Mouse (Mus musculus): ENCODE measurements around the gene Erbb3. TPM values are rescaled to one million over a fixed set of nuclear protein-coding genes. Genes with fewer than 3 reads are reported as not detected.

Gene Erbb3
- polyA plus RNA-seq, 1 experiment from 2014 or later: 9.6 TPM

GRCm38 (mm10) chr10:128613154-128613440 is 23.6 kb upstream of the Erbb3 start:
- ATAC-seq (replicated peaks; ENCODE audit: low FRiP score, low read depth) (no peak), DNase-seq (ENCODE audit: low spot score) (no peak)
- Histone ChIP-seq H3K27me3 (ENCODE audit: insufficient read depth, low read length) (no peaks in the 10 kb centered on the region), H3K36me3 (ENCODE audit: insufficient read depth, low read length) (no peaks in the 10 kb centered on the region), H3K9ac (ENCODE audit: low read depth, low read length) (no peak overlapping the region), H3K4me3 (replicated peaks; ENCODE audit: low read depth, low read length) (no peak overlapping the region), H3K4me2 (ENCODE audit: low read length) (no peak overlapping the region), H3K9me3 (replicated peaks; ENCODE audit: low read length) (no peaks in the 10 kb centered on the region), H3K27ac (no peak overlapping the region), H3K4me1 (replicated peaks; ENCODE audit: insufficient read depth, low read length) (no peaks in the 10 kb centered on the region)
- WGBS: 21% methylated on average over 6 of the region's 6 CpGs
- TF ChIP-seq CTCF (IDR thresholded peaks at IDR 0.05; ENCODE audit: low read depth): no peak

- Histone ChIP-seq H3K4me3 (replicated peaks; ENCODE audit: low read depth, low read length) (no peak overlapping the region), H3K27me3 (ENCODE audit: insufficient read depth, low read length) (no peaks in the 10 kb centered on the region), H3K36me3 (ENCODE audit: insufficient read depth, low read length) (no peaks in the 10 kb centered on the region), H3K27ac (no peak overlapping the region), H3K4me1 (replicated peaks; ENCODE audit: insufficient read depth, low read length) (no peaks in the 10 kb centered on the region), H3K9me3 (replicated peaks; ENCODE audit: low read length) (no peaks in the 10 kb centered on the region), H3K9ac (ENCODE audit: low read depth, low read length) (no peak overlapping the region), H3K4me2 (ENCODE audit: low read length) (0 out of 2 replicates have a peak overlapping the region, but pooled peaks have one; percentile 26)
- 11% methylated on average over 16 of the region's 16 CpGs for WGBS
- TF ChIP-seq CTCF (IDR thresholded peaks at IDR 0.05; ENCODE audit: low read depth): peak; percentile 90
- peak; percentile 46; the same call in 1 of the 2 replicates for ATAC-seq (replicated peaks; ENCODE audit: low FRiP score, low read depth)
- DNase-seq (ENCODE audit: low spot score): peak; percentile 93
Observed at GRCm38 (mm10) chr10:128612433-128613153, 23.1 kb upstream of the Erbb3 start.

GRCm38 (mm10) chr10:128606483-128606882 is 17.0 kb upstream of the Erbb3 start:
- no peak overlapping the region for H3K27ac ChIP-seq
- TF ChIP-seq CTCF (IDR thresholded peaks at IDR 0.05; ENCODE audit: low read depth): no peak
- H3K4me3 ChIP-seq (replicated peaks; ENCODE audit: low read depth, low read length): no peak overlapping the region
- no peaks in the 10 kb centered on the region for H3K27me3 ChIP-seq (ENCODE audit: insufficient read depth, low read length)
- 34% methylated on average over 2 of the region's 2 CpGs for WGBS
- H3K9me3 ChIP-seq (replicated peaks; ENCODE audit: low read length): no peaks in the 10 kb centered on the region
- H3K4me2 ChIP-seq (ENCODE audit: low read length): no peak overlapping the region
- H3K36me3 ChIP-seq (ENCODE audit: insufficient read depth, low read length): no peaks in the 10 kb centered on the region
- DNase-seq (ENCODE audit: low spot score) (no peak), ATAC-seq (replicated peaks; ENCODE audit: low FRiP score, low read depth) (0 out of 2 replicates have a peak, but pooled peaks have one; percentile 3)
- H3K9ac ChIP-seq (ENCODE audit: low read depth, low read length): no peak overlapping the region
- H3K4me1 ChIP-seq (replicated peaks; ENCODE audit: insufficient read depth, low read length): no peaks in the 10 kb centered on the region

- Histone ChIP-seq H3K4me2 (ENCODE audit: low read length) (no peak overlapping the region), H3K36me3 (ENCODE audit: insufficient read depth, low read length) (no peaks in the 10 kb centered on the region), H3K4me1 (replicated peaks; ENCODE audit: insufficient read depth, low read length) (no peaks in the 10 kb centered on the region), H3K27me3 (ENCODE audit: insufficient read depth, low read length) (no peaks in the 10 kb centered on the region), H3K27ac (no peak overlapping the region), H3K9ac (ENCODE audit: low read depth, low read length) (no peak overlapping the region), H3K4me3 (replicated peaks; ENCODE audit: low read depth, low read length) (no peak overlapping the region), H3K9me3 (replicated peaks; ENCODE audit: low read length) (no peaks in the 10 kb centered on the region)
- TF ChIP-seq CTCF (IDR thresholded peaks at IDR 0.05; ENCODE audit: low read depth): no peak
- ATAC-seq (replicated peaks; ENCODE audit: low FRiP score, low read depth) (no peak), DNase-seq (ENCODE audit: low spot score) (no peak)
- 78% methylated on average over 4 of the region's 4 CpGs for WGBS
Observed at GRCm38 (mm10) chr10:128602470-128603128, 13.1 kb upstream of the Erbb3 start.

- Histone ChIP-seq H3K9ac (ENCODE audit: low read depth, low read length) (no peak overlapping the region), H3K27me3 (ENCODE audit: insufficient read depth, low read length) (no peaks in the 10 kb centered on the region), H3K36me3 (ENCODE audit: insufficient read depth, low read length) (no peaks in the 10 kb centered on the region), H3K4me2 (ENCODE audit: low read length) (no peak overlapping the region), H3K27ac (no peak overlapping the region), H3K4me1 (replicated peaks; ENCODE audit: insufficient read depth, low read length) (no peaks in the 10 kb centered on the region), H3K9me3 (replicated peaks; ENCODE audit: low read length) (no peaks in the 10 kb centered on the region), H3K4me3 (replicated peaks; ENCODE audit: low read depth, low read length) (no peak overlapping the region)
- TF ChIP-seq CTCF (IDR thresholded peaks at IDR 0.05; ENCODE audit: low read depth): no peak
- ATAC-seq (replicated peaks; ENCODE audit: low FRiP score, low read depth) (no peak), DNase-seq (ENCODE audit: low spot score) (no peak)
- 81% methylated on average over 1 of the region's 1 CpGs for WGBS
Observed at GRCm38 (mm10) chr10:128601499-128601898, 12.0 kb upstream of the Erbb3 start.

GRCm38 (mm10) chr10:128598476-128598875 is 9.0 kb upstream of the Erbb3 start:
- Histone ChIP-seq H3K27ac (no peak overlapping the region), H3K9ac (ENCODE audit: low read depth, low read length) (no peak overlapping the region), H3K27me3 (ENCODE audit: insufficient read depth, low read length) (no peaks in the 10 kb centered on the region), H3K4me2 (ENCODE audit: low read length) (no peak overlapping the region), H3K9me3 (replicated peaks; ENCODE audit: low read length) (no peaks in the 10 kb centered on the region), H3K4me1 (replicated peaks; ENCODE audit: insufficient read depth, low read length) (no peaks in the 10 kb centered on the region), H3K36me3 (ENCODE audit: insufficient read depth, low read length) (no peaks in the 10 kb centered on the region), H3K4me3 (replicated peaks; ENCODE audit: low read depth, low read length) (no peak overlapping the region)
- WGBS: 14% methylated on average over 2 of the region's 2 CpGs
- no peak for DNase-seq (ENCODE audit: low spot score)
- no peak for TF ChIP-seq CTCF (IDR thresholded peaks at IDR 0.05; ENCODE audit: low read depth)
- no peak for ATAC-seq (replicated peaks; ENCODE audit: low FRiP score, low read depth)

Measured in kidney, postnatal 0 days (tissue).